Mouse (Mus musculus) kidney, embryonic 16.5 days (tissue): ENCODE results near the gene Tmem229b. TPM values are rescaled to one million over a fixed set of nuclear protein-coding genes. Genes with fewer than 3 reads are reported as not detected.

Experiments used
- ATAC-seq: fragments of 200-750 bp; cut with Nextera tagmentation; 2 replicates; pipeline ENCODE4 v1.8.0; 2017; ENCODE audit warnings: moderate TSS enrichment; ENCODE audit not compliant: low FRiP score, low TSS enrichment
- H3K27ac ChIP-seq: fragments of 300-500 bp; sonication (generic); 2 replicates; pipeline ENCODE4 v1.5.1; 2014; ENCODE audit warnings: low read length
- H3K27me3 ChIP-seq: fragments of 300-500 bp; sonication (generic); 2 replicates; pipeline ENCODE4 v1.6.1; 2014; ENCODE audit warnings: low read length, control low read depth, mixed read lengths; ENCODE audit not compliant: insufficient read depth
- H3K36me3 ChIP-seq: fragments of 300-500 bp; sonication (generic); 2 replicates; pipeline ENCODE4 v1.6.1; 2014; ENCODE audit warnings: low read length, control low read depth, mixed read lengths; ENCODE audit not compliant: insufficient read depth
- H3K4me1 ChIP-seq: fragments of 300-500 bp; sonication (generic); 2 replicates; pipeline ENCODE4 v1.6.1; 2014; ENCODE audit warnings: low read length, control low read depth, mixed read lengths; ENCODE audit not compliant: insufficient read depth
- H3K4me2 ChIP-seq: fragments of 300-500 bp; sonication (generic); replicated peaks from 2 replicates; pipeline ENCODE4 v1.6.1; 2014; ENCODE audit warnings: low read depth, low read length
- H3K4me3 ChIP-seq: fragments of 300-500 bp; sonication (generic); 2 replicates; pipeline ENCODE4 v1.5.1; 2014; ENCODE audit warnings: mild to moderate bottlenecking, low read length
- H3K9ac ChIP-seq: fragments of 300-500 bp; sonication (generic); replicated peaks from 2 replicates; pipeline ENCODE4 v1.6.1; 2014; ENCODE audit warnings: low read length
- H3K9me3 ChIP-seq: fragments of 300-500 bp; sonication (generic); 2 replicates; pipeline ENCODE4 v1.6.1; 2016; ENCODE audit warnings: low read length, control low read depth
- WGBS: fragments of 180-500 bp; shearing (Covaris S2); extraction: QIAGEN DNeasy Blood & Tissue Kit; methylation state at CpG from one replicate; pipeline ENCODE4 v1.1.7; 2014; 5-methylcytosine and 5-hydroxymethylcytosine counted together
- polyA plus RNA-seq: library from polyadenylated mRNA; unstranded; fragments of >200 nt; fragmentation: Nextera tagmentation; extraction: Ambion mirVana; gene quantifications from 2 replicates; pipeline ENCODE4 v1.2.1, GENCODE M21; 2015

The Tmem229b gene
- 4.7 and 5.3 TPM in 2 replicates for polyA plus RNA-seq

DNA sequence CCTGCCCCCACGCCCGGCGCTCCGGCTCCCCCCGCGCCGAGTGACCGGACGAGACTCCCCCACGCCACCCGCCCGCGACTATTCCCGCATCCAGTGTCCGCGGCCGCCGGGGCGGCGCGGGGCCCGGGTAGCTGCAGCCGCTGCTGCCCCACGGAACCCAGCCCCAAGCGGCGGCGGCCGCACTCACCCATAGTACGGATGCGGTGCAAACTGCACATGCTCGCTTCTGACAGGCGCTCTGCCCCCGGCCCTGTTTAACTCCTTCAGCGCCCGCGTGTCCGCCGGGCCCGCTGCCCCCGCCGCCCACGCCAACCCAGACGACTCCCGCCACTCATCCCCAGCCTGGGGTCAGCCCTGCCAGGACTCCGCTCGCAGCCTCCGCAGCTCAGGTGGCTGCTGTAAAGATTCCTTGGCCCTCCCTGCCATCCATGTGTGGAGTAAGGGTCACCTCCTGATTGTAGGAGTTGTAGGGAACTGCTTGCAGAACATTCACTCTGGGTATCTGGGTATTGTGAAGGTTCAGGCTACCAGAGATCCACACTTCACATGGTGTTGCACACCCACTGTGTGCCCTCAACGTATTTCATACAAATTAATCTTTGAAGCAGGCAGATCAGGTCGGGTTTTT, at the start of gene Tmem229b:
Gene Tmem229b (minus strand): TSS at position 502 of the 628 bp plus-strand sequence.
- Histone ChIP-seq H3K4me3 (peak within 1 kb of the TSS; percentile 91), H3K27ac (no peak within 1 kb of the TSS), H3K9me3 (no peaks in the 10 kb centered on the region), H3K27me3 (no peaks in the 10 kb centered on the region), H3K36me3 (no peaks in the 10 kb centered on the region), H3K9ac (peak within 1 kb of the TSS; percentile 79), H3K4me2 (peak within 1 kb of the TSS; percentile 90), H3K4me1 (peaks cover 8% of the 10 kb centered on the region)
- peak; percentile 89 for ATAC-seq
- 2% methylated on average over 33 of the region's 49 CpGs for WGBS

- Histone ChIP-seq H3K4me1 (no peaks in the 10 kb centered on the region), H3K36me3 (peaks cover 13% of the 10 kb centered on the region), H3K4me3 (no peak overlapping the region), H3K27ac (no peak overlapping the region), H3K9me3 (no peaks in the 10 kb centered on the region), H3K27me3 (no peaks in the 10 kb centered on the region), H3K4me2 (no peak overlapping the region), H3K9ac (no peak overlapping the region)
- WGBS: 88% methylated on average over 7 of the region's 7 CpGs
- ATAC-seq: no peak
Measured at GRCm38 (mm10) chr12:79055276-79055675, 47.8 kb upstream of the Tmem229b start.

GRCm38 (mm10) chr12:79052073-79052472, 44.6 kb upstream of the Tmem229b start:
- Histone ChIP-seq H3K27me3 (no peaks in the 10 kb centered on the region), H3K36me3 (peaks cover 13% of the 10 kb centered on the region), H3K4me3 (no peak overlapping the region), H3K4me2 (no peak overlapping the region), H3K4me1 (no peaks in the 10 kb centered on the region), H3K9me3 (no peaks in the 10 kb centered on the region), H3K27ac (no peak overlapping the region), H3K9ac (no peak overlapping the region)
- WGBS: 81% methylated on average over 2 of the region's 2 CpGs
- no peak for ATAC-seq

DNA sequence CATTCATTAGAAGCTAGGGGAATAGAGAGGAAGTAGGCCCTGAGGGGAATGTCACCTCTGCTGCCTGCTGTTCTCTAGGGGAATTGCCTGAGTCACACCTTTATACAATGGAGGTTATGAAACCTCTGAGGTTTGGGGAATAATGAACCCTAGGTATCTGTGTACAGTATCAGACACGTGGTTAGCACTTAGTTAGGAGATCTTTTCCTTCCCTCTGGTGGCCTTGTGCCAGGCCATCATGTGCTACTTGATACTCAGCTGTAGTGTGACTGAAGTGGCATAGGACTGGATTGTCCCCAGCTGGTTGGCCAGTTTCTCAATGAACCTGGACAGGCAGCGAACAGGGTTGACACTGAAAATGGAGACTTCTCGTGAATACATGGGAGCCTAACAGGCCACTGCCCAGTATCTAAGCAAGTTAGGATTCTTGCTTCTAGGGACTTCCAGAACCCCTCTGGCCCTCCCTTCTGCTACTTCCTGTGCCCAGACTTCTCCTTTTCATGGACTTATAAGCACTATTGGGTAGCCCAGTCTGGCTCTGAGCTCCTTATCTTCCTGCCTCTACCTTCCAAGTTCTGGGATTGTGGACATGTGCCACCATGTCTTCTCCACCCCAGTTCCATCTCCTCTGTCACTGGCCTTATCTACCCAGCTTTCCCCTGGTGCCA, 43.3 kb upstream of the Tmem229b start:
- H3K27ac ChIP-seq: no peak overlapping the region
- WGBS: 77% methylated on average over 3 of the region's 3 CpGs
- H3K4me1 ChIP-seq: no peaks in the 10 kb centered on the region
- H3K4me2 ChIP-seq: no peak overlapping the region
- no peak overlapping the region for H3K9ac ChIP-seq
- H3K4me3 ChIP-seq: no peak overlapping the region
- H3K36me3 ChIP-seq: peaks cover 15% of the 10 kb centered on the region
- no peak for ATAC-seq
- no peaks in the 10 kb centered on the region for H3K27me3 ChIP-seq
- H3K9me3 ChIP-seq: no peaks in the 10 kb centered on the region

DNA sequence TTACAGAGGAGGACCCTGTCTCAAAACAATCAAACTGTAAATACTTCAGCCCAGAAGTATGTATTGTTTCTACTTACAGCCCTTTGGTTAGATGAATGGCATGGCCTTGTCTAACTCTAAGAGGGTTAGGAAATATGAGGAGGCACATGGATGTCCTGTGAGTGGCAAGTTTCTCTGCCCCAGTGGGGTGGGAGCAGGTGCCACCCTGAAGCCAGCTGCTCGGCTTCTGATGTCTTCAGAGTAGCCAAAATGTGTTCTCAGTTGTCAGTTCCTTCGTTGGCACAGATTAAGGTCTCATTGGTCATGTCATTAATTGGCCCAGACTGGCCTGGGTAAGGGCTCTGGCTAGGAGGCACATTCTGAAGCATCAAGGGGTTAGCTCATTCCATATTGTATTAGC, 42.4 kb upstream of the Tmem229b start:
- H3K27ac ChIP-seq: no peak overlapping the region
- H3K9me3 ChIP-seq: no peaks in the 10 kb centered on the region
- WGBS: 71% methylated on average over 2 of the region's 2 CpGs
- no peak overlapping the region for H3K9ac ChIP-seq
- H3K4me3 ChIP-seq: no peak overlapping the region
- no peak overlapping the region for H3K4me2 ChIP-seq
- H3K27me3 ChIP-seq: no peaks in the 10 kb centered on the region
- ATAC-seq: no peak
- peaks cover 20% of the 10 kb centered on the region for H3K36me3 ChIP-seq
- H3K4me1 ChIP-seq: no peaks in the 10 kb centered on the region

- 93% methylated on average over 1 of the region's 1 CpGs for WGBS
- no peak overlapping the region for H3K27ac ChIP-seq
- no peak overlapping the region for H3K9ac ChIP-seq
- no peaks in the 10 kb centered on the region for H3K4me1 ChIP-seq
- no peaks in the 10 kb centered on the region for H3K27me3 ChIP-seq
- ATAC-seq: no peak
- H3K36me3 ChIP-seq: peaks cover 19% of the 10 kb centered on the region
- H3K4me2 ChIP-seq: no peak overlapping the region
- H3K4me3 ChIP-seq: no peak overlapping the region
- H3K9me3 ChIP-seq: no peaks in the 10 kb centered on the region
Measured at GRCm38 (mm10) chr12:79048898-79049297, 41.5 kb upstream of the Tmem229b start.

GRCm38 (mm10) chr12:79047203-79047602, 39.8 kb upstream of the Tmem229b start:
- Histone ChIP-seq H3K36me3 (peaks cover 13% of the 10 kb centered on the region; the same call in 1 of the 2 replicates), H3K9me3 (no peaks in the 10 kb centered on the region), H3K9ac (no peak overlapping the region), H3K27me3 (no peaks in the 10 kb centered on the region), H3K4me3 (no peak overlapping the region), H3K4me1 (no peaks in the 10 kb centered on the region), H3K4me2 (no peak overlapping the region), H3K27ac (no peak overlapping the region)
- ATAC-seq: no peak
- 92% methylated on average over 7 of the region's 7 CpGs for WGBS

DNA sequence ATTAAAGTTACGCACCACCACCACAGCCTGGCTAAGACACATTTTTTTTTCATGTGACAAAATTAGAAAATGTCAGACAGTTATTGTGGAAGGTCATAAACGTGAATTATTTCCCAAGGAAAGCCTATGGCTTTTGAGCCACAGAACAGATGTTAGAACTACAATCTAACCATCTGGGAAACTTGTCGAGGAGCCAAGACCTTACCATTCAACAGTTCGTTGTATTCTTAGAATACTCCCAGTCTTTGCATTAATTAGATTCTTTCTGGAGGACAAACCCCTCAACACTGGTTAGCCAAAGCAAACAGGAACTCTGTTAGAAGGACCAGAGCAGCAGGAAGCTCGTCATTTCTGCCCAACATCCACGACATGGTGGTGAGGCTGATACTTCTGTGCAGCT, 38.7 kb upstream of the Tmem229b start:
- no peak overlapping the region for H3K4me3 ChIP-seq
- H3K27ac ChIP-seq: no peak overlapping the region
- no peak overlapping the region for H3K4me2 ChIP-seq
- WGBS: 70% methylated on average over 6 of the region's 6 CpGs
- ATAC-seq: no peak
- no peaks in the 10 kb centered on the region for H3K4me1 ChIP-seq
- H3K9me3 ChIP-seq: no peaks in the 10 kb centered on the region
- no peak overlapping the region for H3K9ac ChIP-seq
- H3K36me3 ChIP-seq: peaks cover 13% of the 10 kb centered on the region; the same call in 1 of the 2 replicates
- no peaks in the 10 kb centered on the region for H3K27me3 ChIP-seq

DNA sequence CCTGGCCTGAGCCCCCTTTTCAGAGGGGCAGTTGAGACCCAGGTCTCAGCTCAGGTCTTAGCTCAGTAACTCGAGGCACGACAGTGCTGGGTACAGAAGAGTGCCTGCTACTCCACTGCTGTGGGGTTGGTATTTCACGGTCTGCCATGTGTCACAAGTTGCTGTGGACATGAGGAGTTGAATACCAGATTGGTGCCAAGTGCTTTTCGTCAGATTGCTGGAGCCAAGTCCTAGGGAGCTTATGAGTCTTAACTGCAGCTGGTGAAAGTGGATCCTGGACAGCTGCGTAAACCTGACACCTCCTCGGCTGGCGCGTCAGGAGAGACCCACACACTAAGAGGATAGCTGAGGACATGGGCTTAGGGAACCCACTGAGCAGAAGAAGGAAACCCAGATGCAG, 37.2 kb upstream of the Tmem229b start:
- H3K27ac ChIP-seq: no peak overlapping the region

GRCm38 (mm10) chr12:79041436-79041835, 34.0 kb upstream of the Tmem229b start:
- ATAC-seq: no peak
- no peak overlapping the region for H3K4me3 ChIP-seq
- no peak overlapping the region for H3K4me2 ChIP-seq
- H3K9me3 ChIP-seq: no peaks in the 10 kb centered on the region
- H3K27ac ChIP-seq: no peak overlapping the region
- no peaks in the 10 kb centered on the region for H3K4me1 ChIP-seq
- no peak overlapping the region for H3K9ac ChIP-seq
- peaks cover 13% of the 10 kb centered on the region; the same call in 1 of the 2 replicates for H3K36me3 ChIP-seq
- H3K27me3 ChIP-seq: no peaks in the 10 kb centered on the region

More for the DNA sequence above, 37.2 kb upstream of the Tmem229b start:
- H3K4me2 ChIP-seq: no peak overlapping the region
- no peaks in the 10 kb centered on the region for H3K4me1 ChIP-seq
- H3K27me3 ChIP-seq: no peaks in the 10 kb centered on the region
- peak; percentile 64 for ATAC-seq
- peaks cover 13% of the 10 kb centered on the region; the same call in 1 of the 2 replicates for H3K36me3 ChIP-seq
- H3K9ac ChIP-seq: no peak overlapping the region
- no peak overlapping the region for H3K4me3 ChIP-seq
- no peaks in the 10 kb centered on the region for H3K9me3 ChIP-seq
- 38% methylated on average over 8 of the region's 8 CpGs for WGBS
